Mouse (Mus musculus): Measurements from ENCODE around the gene Srp68. TPM values are rescaled to one million over a fixed set of nuclear protein-coding genes. Genes with fewer than 3 reads are reported as not detected.

Gene Srp68
- polyA plus RNA-seq, 1 experiment from 2014 or later = 53.2 TPM

GRCm38 (mm10) chr11:116290556-116290955 is 16.5 kb upstream of the Srp68 start:
- Histone ChIP-seq H3K36me3 (ENCODE audit: control insufficient read depth, insufficient read depth, low read length) (peaks cover 72% of the 10 kb centered on the region), H3K27ac (ENCODE audit: low read depth, low read length) (no peak overlapping the region), H3K9ac (ENCODE audit: low read length) (no peak overlapping the region), H3K4me3 (ENCODE audit: low read depth, low read length) (no peak overlapping the region), H3K4me1 (ENCODE audit: control insufficient read depth, insufficient read depth, low read length) (no peaks in the 10 kb centered on the region), H3K27me3 (replicated peaks; ENCODE audit: control insufficient read depth, insufficient read depth, low read length) (no peaks in the 10 kb centered on the region), H3K4me2 (ENCODE audit: low read length) (no peak overlapping the region), H3K9me3 (replicated peaks; ENCODE audit: control insufficient read depth, low read length) (no peaks in the 10 kb centered on the region)
- no peak for ATAC-seq
- no peak for DNase-seq (ENCODE audit: low spot score)
- WGBS = 86% methylated on average over 8 of the region's 8 CpGs

GRCm38 (mm10) chr11:116287351-116287750 is 13.3 kb upstream of the Srp68 start:
- ATAC-seq = no peak
- Histone ChIP-seq H3K9me3 (replicated peaks; ENCODE audit: control insufficient read depth, low read length) (no peaks in the 10 kb centered on the region), H3K4me2 (ENCODE audit: low read length) (no peak overlapping the region), H3K4me1 (ENCODE audit: control insufficient read depth, insufficient read depth, low read length) (no peaks in the 10 kb centered on the region), H3K36me3 (ENCODE audit: control insufficient read depth, insufficient read depth, low read length) (peaks cover 45% of the 10 kb centered on the region), H3K27me3 (replicated peaks; ENCODE audit: control insufficient read depth, insufficient read depth, low read length) (peaks cover 25% of the 10 kb centered on the region), H3K9ac (ENCODE audit: low read length) (no peak overlapping the region), H3K4me3 (ENCODE audit: low read depth, low read length) (no peak overlapping the region), H3K27ac (ENCODE audit: low read depth, low read length) (no peak overlapping the region)
- WGBS = 74% methylated on average over 5 of the region's 5 CpGs
- no peak for DNase-seq (ENCODE audit: low spot score)

GRCm38 (mm10) chr11:116285770-116286191 is 11.8 kb upstream of the Srp68 start:
- H3K27ac ChIP-seq (ENCODE audit: low read depth, low read length) = no peak overlapping the region; the same call in 1 of the 2 replicates
- no peak overlapping the region for H3K9ac ChIP-seq (ENCODE audit: low read length)
- no peak overlapping the region for H3K4me2 ChIP-seq (ENCODE audit: low read length)
- no peak overlapping the region for H3K4me3 ChIP-seq (ENCODE audit: low read depth, low read length)
- DNase-seq (ENCODE audit: low spot score) (no peak), ATAC-seq (no peak)
- 75% methylated on average over 7 of the region's 7 CpGs for WGBS
- peaks cover 2% of the 10 kb centered on the region; the same call in 1 of the 2 replicates for H3K4me1 ChIP-seq (ENCODE audit: control insufficient read depth, insufficient read depth, low read length)
- H3K27me3 ChIP-seq (replicated peaks; ENCODE audit: control insufficient read depth, insufficient read depth, low read length) = peaks cover 41% of the 10 kb centered on the region
- H3K36me3 ChIP-seq (ENCODE audit: control insufficient read depth, insufficient read depth, low read length) = peaks cover 33% of the 10 kb centered on the region
- H3K9me3 ChIP-seq (replicated peaks; ENCODE audit: control insufficient read depth, low read length) = no peaks in the 10 kb centered on the region

- Histone ChIP-seq H3K27me3 (replicated peaks; ENCODE audit: control insufficient read depth, insufficient read depth, low read length) (peaks cover 51% of the 10 kb centered on the region), H3K4me3 (ENCODE audit: low read depth, low read length) (no peak overlapping the region), H3K9ac (ENCODE audit: low read length) (no peak overlapping the region), H3K36me3 (ENCODE audit: control insufficient read depth, insufficient read depth, low read length) (peaks cover 16% of the 10 kb centered on the region), H3K27ac (ENCODE audit: low read depth, low read length) (no peak overlapping the region), H3K4me1 (ENCODE audit: control insufficient read depth, insufficient read depth, low read length) (peaks cover 2% of the 10 kb centered on the region; the same call in 1 of the 2 replicates), H3K4me2 (ENCODE audit: low read length) (no peak overlapping the region), H3K9me3 (replicated peaks; ENCODE audit: control insufficient read depth, low read length) (no peaks in the 10 kb centered on the region)
- 68% methylated on average over 6 of the region's 6 CpGs for WGBS
- DNase-seq (ENCODE audit: low spot score) = no peak
- ATAC-seq = no peak
These were observed 10.0 kb upstream of the Srp68 start for GRCm38 (mm10) chr11:116283982-116284381.

- H3K4me2 ChIP-seq (ENCODE audit: low read length) = no peak overlapping the region
- H3K9ac ChIP-seq (ENCODE audit: low read length) = no peak overlapping the region
- DNase-seq (ENCODE audit: low spot score) (no peak), ATAC-seq (no peak)
- H3K27ac ChIP-seq (ENCODE audit: low read depth, low read length) = no peak overlapping the region
- H3K4me1 ChIP-seq (ENCODE audit: control insufficient read depth, insufficient read depth, low read length) = peaks cover 2% of the 10 kb centered on the region; the same call in 1 of the 2 replicates
- no peak overlapping the region for H3K4me3 ChIP-seq (ENCODE audit: low read depth, low read length)
- peaks cover 6% of the 10 kb centered on the region for H3K36me3 ChIP-seq (ENCODE audit: control insufficient read depth, insufficient read depth, low read length)
- H3K9me3 ChIP-seq (replicated peaks; ENCODE audit: control insufficient read depth, low read length) = no peaks in the 10 kb centered on the region
- 11% methylated on average over 48 of the region's 48 CpGs for WGBS
- H3K27me3 ChIP-seq (replicated peaks; ENCODE audit: control insufficient read depth, insufficient read depth, low read length) = peaks cover 51% of the 10 kb centered on the region
These were observed 9.0 kb upstream of the Srp68 start for GRCm38 (mm10) chr11:116282912-116283521.

- no peak overlapping the region for H3K27ac ChIP-seq (ENCODE audit: low read depth, low read length)
- peaks cover 2% of the 10 kb centered on the region; the same call in 1 of the 2 replicates for H3K4me1 ChIP-seq (ENCODE audit: control insufficient read depth, insufficient read depth, low read length)
- H3K4me2 ChIP-seq (ENCODE audit: low read length) = no peak overlapping the region
- no peaks in the 10 kb centered on the region for H3K9me3 ChIP-seq (replicated peaks; ENCODE audit: control insufficient read depth, low read length)
- H3K9ac ChIP-seq (ENCODE audit: low read length) = no peak overlapping the region
- H3K27me3 ChIP-seq (replicated peaks; ENCODE audit: control insufficient read depth, insufficient read depth, low read length) = peaks cover 51% of the 10 kb centered on the region
- no peaks in the 10 kb centered on the region for H3K36me3 ChIP-seq (ENCODE audit: control insufficient read depth, insufficient read depth, low read length)
- H3K4me3 ChIP-seq (ENCODE audit: low read depth, low read length) = no peak overlapping the region
- ATAC-seq (no peak), DNase-seq (ENCODE audit: low spot score) (no peak)
- 0% methylated on average over 11 of the region's 11 CpGs for WGBS
These were observed 8.1 kb upstream of the Srp68 start for GRCm38 (mm10) chr11:116282089-116282488.

GRCm38 (mm10) chr11:116281671-116282070 is 7.7 kb upstream of the Srp68 start:
- Histone ChIP-seq H3K36me3 (ENCODE audit: control insufficient read depth, insufficient read depth, low read length) (no peaks in the 10 kb centered on the region), H3K9me3 (replicated peaks; ENCODE audit: control insufficient read depth, low read length) (no peaks in the 10 kb centered on the region), H3K27me3 (replicated peaks; ENCODE audit: control insufficient read depth, insufficient read depth, low read length) (peaks cover 51% of the 10 kb centered on the region), H3K4me1 (ENCODE audit: control insufficient read depth, insufficient read depth, low read length) (peaks cover 2% of the 10 kb centered on the region; the same call in 1 of the 2 replicates), H3K4me3 (ENCODE audit: low read depth, low read length) (peak overlapping the region; percentile 22), H3K27ac (ENCODE audit: low read depth, low read length) (no peak overlapping the region), H3K9ac (ENCODE audit: low read length) (peak overlapping the region; percentile 47; the same call in 1 of the 2 replicates), H3K4me2 (ENCODE audit: low read length) (peak overlapping the region; percentile 39)
- ATAC-seq (no peak), DNase-seq (ENCODE audit: low spot score) (no peak)
- WGBS = 2% methylated on average over 18 of the region's 18 CpGs

- peak within 1 kb of the TSS; percentile 47; the same call in 1 of the 2 replicates for H3K9ac ChIP-seq (ENCODE audit: low read length)
- ATAC-seq = no peak
- WGBS = 6% methylated on average over 48 of the region's 48 CpGs
- no peak for DNase-seq (ENCODE audit: low spot score)
- H3K4me3 ChIP-seq (ENCODE audit: low read depth, low read length) = peak within 1 kb of the TSS; percentile 22
- H3K4me2 ChIP-seq (ENCODE audit: low read length) = peak within 1 kb of the TSS; percentile 39
- H3K27ac ChIP-seq (ENCODE audit: low read depth, low read length) = no peak within 1 kb of the TSS
- H3K9me3 ChIP-seq (replicated peaks; ENCODE audit: control insufficient read depth, low read length) = no peaks in the 10 kb centered on the region
- peaks cover 51% of the 10 kb centered on the region for H3K27me3 ChIP-seq (replicated peaks; ENCODE audit: control insufficient read depth, insufficient read depth, low read length)
- no peaks in the 10 kb centered on the region for H3K36me3 ChIP-seq (ENCODE audit: control insufficient read depth, insufficient read depth, low read length)
- peaks cover 2% of the 10 kb centered on the region; the same call in 1 of the 2 replicates for H3K4me1 ChIP-seq (ENCODE audit: control insufficient read depth, insufficient read depth, low read length)
These were observed 7.0 kb upstream of the Srp68 start, which contains the start of gene Galr2 for GRCm38 (mm10) chr11:116280751-116281663. Gene Galr2 (plus strand): TSS chr11:116280939.

Measured in forebrain, embryonic 14.5 days (tissue).